Mouse (Mus musculus): Measurements from ENCODE around the gene Gnai3. TPM values are rescaled to one million over a fixed set of nuclear protein-coding genes. Genes with fewer than 3 reads are reported as not detected.

Gene Gnai3
- polyA plus RNA-seq, 1 experiment from 2014 or later: 199 TPM

DNA sequence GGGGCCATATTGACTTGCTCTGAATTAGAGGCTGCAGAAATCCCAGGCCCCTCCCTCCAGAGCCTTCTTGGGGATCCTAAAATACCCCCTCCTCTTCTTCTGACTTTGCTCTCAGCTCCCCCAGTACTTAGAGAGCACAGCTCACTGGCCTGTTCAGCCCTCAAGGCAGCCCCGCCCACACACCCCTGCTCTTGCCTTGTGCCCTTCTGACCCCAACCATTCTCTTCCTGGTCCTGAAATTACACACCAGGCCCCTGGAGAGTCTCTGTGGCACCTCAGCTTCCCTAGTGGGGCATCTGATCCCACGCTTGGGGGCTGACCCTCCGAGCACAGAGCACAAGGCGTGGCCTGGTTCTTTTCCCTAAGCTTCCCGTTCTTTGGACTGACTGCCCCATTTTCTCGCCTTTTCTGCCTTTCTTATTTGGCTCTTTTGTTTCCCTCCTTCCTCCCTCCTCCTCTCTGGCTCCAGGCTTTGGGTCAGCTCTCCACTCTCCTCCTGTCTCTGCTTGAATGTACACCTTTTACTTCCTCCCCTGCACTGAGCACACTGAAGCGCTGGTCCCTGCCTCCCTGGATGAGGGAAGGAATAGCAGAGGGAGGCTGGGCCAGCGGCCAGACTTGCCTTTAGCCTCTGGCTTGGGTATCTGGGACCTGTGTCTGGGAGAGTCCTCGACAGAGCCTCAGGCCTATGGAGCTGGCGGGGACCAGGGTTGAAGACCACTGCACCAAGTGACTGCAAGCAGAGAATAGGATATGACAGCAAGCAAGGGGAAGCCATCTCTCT lies 19.8 kb upstream of the Gnai3 start:
- ATAC-seq (ENCODE audit: low FRiP score) (peak; percentile 44; the same call in 1 of the 2 replicates), DNase-seq (ENCODE audit: low spot score) (peak; percentile 48)
- Histone ChIP-seq H3K9ac (ENCODE audit: low read depth, low read length) (0 out of 2 replicates have a peak overlapping the region, but pooled peaks have one; percentile 16), H3K27me3 (ENCODE audit: control insufficient read depth, insufficient read depth, low read length) (no peaks in the 10 kb centered on the region), H3K4me3 (ENCODE audit: low read depth, low read length) (no peak overlapping the region), H3K36me3 (ENCODE audit: control insufficient read depth, insufficient read depth, low read length) (no peaks in the 10 kb centered on the region), H3K4me1 (replicated peaks; ENCODE audit: control insufficient read depth, insufficient read depth, low read length) (peaks cover 22% of the 10 kb centered on the region), H3K9me3 (ENCODE audit: control insufficient read depth, low read length) (no peaks in the 10 kb centered on the region), H3K27ac (ENCODE audit: low read depth, low read length) (peak overlapping the region; percentile 91), H3K4me2 (replicated peaks; ENCODE audit: low read depth, low read length) (peak overlapping the region; percentile 11)
- 15% methylated on average over 10 of the region's 10 CpGs for WGBS

DNA sequence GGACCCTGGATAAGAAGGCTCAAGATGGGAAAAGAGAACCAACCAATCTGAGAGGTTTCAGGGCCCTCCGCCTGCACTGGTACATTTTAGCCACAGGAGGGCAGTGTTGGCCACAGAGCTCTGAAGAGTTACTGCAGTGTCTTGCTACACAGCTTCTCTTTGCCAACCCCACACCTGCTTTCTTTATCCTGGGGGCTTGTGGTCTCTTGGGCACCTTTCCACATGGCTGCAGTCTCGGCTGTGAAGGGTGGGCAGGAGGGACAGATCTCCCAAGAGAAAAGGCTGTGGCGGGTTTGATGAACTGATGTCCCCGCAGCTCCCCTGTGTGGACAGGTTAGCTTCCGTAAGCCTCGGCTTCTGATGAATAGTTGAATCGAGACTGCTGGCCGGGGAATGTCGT lies 18.9 kb upstream of the Gnai3 start:
- DNase-seq (ENCODE audit: low spot score) (peak; percentile 94), ATAC-seq (ENCODE audit: low FRiP score) (peak; percentile 30; the same call in 1 of the 2 replicates)
- 23% methylated on average over 9 of the region's 9 CpGs for WGBS
- Histone ChIP-seq H3K9me3 (ENCODE audit: control insufficient read depth, low read length) (no peaks in the 10 kb centered on the region), H3K4me1 (replicated peaks; ENCODE audit: control insufficient read depth, insufficient read depth, low read length) (peaks cover 22% of the 10 kb centered on the region), H3K4me2 (replicated peaks; ENCODE audit: low read depth, low read length) (0 out of 2 replicates have a peak overlapping the region, but pooled peaks have one; percentile 21), H3K27me3 (ENCODE audit: control insufficient read depth, insufficient read depth, low read length) (no peaks in the 10 kb centered on the region), H3K4me3 (ENCODE audit: low read depth, low read length) (no peak overlapping the region), H3K27ac (ENCODE audit: low read depth, low read length) (peak overlapping the region; percentile 91), H3K9ac (ENCODE audit: low read depth, low read length) (peak overlapping the region; percentile 27; the same call in 1 of the 2 replicates), H3K36me3 (ENCODE audit: control insufficient read depth, insufficient read depth, low read length) (no peaks in the 10 kb centered on the region)

DNA sequence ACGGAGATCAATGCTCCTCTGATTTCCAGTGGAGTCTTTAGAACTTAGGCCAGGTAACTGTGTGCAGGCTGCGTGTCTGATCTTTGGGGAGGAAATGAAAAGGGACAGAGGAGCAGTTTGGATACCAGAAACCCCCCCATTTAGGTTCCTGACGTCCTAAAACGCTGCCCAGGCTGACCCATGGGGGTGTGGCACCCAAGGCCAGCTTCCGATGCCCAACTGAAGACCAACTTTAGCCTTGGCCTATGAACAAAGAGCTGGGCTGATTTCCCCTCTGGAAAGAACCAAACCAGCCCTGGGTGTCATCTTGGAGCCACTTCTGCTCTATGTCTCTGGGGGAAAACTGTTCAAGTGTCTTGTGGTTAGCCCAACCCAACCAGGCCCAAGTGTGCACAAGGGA lies 18.1 kb upstream of the Gnai3 start:
- Histone ChIP-seq H3K9ac (ENCODE audit: low read depth, low read length) (no peak overlapping the region), H3K4me1 (replicated peaks; ENCODE audit: control insufficient read depth, insufficient read depth, low read length) (peaks cover 20% of the 10 kb centered on the region), H3K36me3 (ENCODE audit: control insufficient read depth, insufficient read depth, low read length) (no peaks in the 10 kb centered on the region), H3K4me3 (ENCODE audit: low read depth, low read length) (no peak overlapping the region), H3K27me3 (ENCODE audit: control insufficient read depth, insufficient read depth, low read length) (no peaks in the 10 kb centered on the region), H3K9me3 (ENCODE audit: control insufficient read depth, low read length) (no peaks in the 10 kb centered on the region), H3K27ac (ENCODE audit: low read depth, low read length) (no peak overlapping the region), H3K4me2 (replicated peaks; ENCODE audit: low read depth, low read length) (no peak overlapping the region)
- ATAC-seq (ENCODE audit: low FRiP score) (no peak), DNase-seq (ENCODE audit: low spot score) (no peak)
- WGBS: 66% methylated on average over 5 of the region's 5 CpGs

DNA sequence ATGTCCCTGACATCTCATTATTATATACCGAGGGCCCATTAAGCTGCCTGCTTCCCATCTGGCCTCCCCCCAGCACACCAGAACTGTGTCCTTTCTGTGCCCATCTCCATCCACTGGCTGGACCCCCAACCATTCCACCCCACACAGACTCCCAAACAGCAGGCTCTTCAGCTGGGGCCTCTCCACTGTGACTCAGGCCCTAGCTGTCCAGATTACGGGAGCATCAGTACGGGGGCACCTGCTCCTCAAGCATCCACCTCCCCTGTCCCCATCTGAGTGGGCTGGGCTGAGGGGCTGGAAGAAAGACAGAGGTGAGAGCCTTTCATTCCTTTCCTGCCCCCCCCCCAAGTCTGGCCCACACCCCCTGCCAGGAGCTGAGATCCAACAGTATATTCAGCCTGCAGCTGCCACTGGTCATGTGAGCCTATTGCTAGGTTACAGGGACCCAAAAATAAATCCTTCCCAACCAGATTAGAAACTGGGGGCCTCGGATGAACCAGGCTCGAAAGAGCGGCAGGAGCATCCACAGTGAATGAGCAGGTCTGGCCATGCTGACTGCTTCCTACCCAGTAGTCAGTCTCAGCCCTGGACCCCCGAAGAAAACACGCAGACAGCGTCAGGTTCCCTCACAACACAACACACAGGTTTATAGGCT lies 12.6 kb upstream of the Gnai3 start:
- whole genome bisulfite sequencing: 57% methylated on average over 9 of the region's 9 CpGs
- Histone ChIP-seq H3K27ac (ENCODE audit: low read depth, low read length) (no peak overlapping the region), H3K4me3 (ENCODE audit: low read depth, low read length) (no peak overlapping the region), H3K9ac (ENCODE audit: low read depth, low read length) (no peak overlapping the region), H3K4me2 (replicated peaks; ENCODE audit: low read depth, low read length) (no peak overlapping the region), H3K9me3 (ENCODE audit: control insufficient read depth, low read length) (no peaks in the 10 kb centered on the region), H3K36me3 (ENCODE audit: control insufficient read depth, insufficient read depth, low read length) (no peaks in the 10 kb centered on the region), H3K4me1 (replicated peaks; ENCODE audit: control insufficient read depth, insufficient read depth, low read length) (no peaks in the 10 kb centered on the region), H3K27me3 (ENCODE audit: control insufficient read depth, insufficient read depth, low read length) (no peaks in the 10 kb centered on the region)
- ATAC-seq (ENCODE audit: low FRiP score) (peak; percentile 69), DNase-seq (ENCODE audit: low spot score) (no peak)

DNA sequence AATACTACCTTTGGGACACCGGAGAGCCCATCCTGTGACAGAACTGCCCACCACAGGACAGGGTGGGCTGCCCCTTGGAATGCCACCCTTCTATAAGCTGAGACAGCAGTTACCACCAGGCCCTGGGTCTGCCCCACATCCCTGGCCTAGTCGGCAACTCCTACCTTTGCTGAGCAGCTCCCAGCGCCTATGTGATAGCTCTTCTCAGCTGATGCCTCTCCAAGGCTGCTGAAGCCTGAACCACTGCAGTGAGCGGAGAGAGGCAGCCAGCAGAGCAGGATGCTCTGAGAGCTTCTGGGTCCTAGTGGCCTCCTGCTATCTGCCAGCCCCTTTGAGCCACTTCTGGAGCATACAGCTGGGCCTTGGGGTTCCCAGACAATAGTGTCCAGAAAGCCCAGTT lies 8.7 kb upstream of the Gnai3 start, which contains the start of gene Gpr61:
Gene Gpr61, minus strand, starts transcription at position 227 of the 400 bp plus-strand sequence.
- Histone ChIP-seq H3K4me3 (ENCODE audit: low read depth, low read length) (no peak within 1 kb of the TSS), H3K36me3 (ENCODE audit: control insufficient read depth, insufficient read depth, low read length) (no peaks in the 10 kb centered on the region), H3K4me1 (replicated peaks; ENCODE audit: control insufficient read depth, insufficient read depth, low read length) (no peaks in the 10 kb centered on the region), H3K27me3 (ENCODE audit: control insufficient read depth, insufficient read depth, low read length) (no peaks in the 10 kb centered on the region), H3K9me3 (ENCODE audit: control insufficient read depth, low read length) (no peaks in the 10 kb centered on the region), H3K27ac (ENCODE audit: low read depth, low read length) (no peak within 1 kb of the TSS), H3K9ac (ENCODE audit: low read depth, low read length) (peak within 1 kb of the TSS; percentile 19; the same call in 1 of the 2 replicates), H3K4me2 (replicated peaks; ENCODE audit: low read depth, low read length) (no peak within 1 kb of the TSS)
- WGBS: 52% methylated on average over 4 of the region's 4 CpGs
- no peak for ATAC-seq (ENCODE audit: low FRiP score)
- DNase-seq (ENCODE audit: low spot score): no peak

DNA sequence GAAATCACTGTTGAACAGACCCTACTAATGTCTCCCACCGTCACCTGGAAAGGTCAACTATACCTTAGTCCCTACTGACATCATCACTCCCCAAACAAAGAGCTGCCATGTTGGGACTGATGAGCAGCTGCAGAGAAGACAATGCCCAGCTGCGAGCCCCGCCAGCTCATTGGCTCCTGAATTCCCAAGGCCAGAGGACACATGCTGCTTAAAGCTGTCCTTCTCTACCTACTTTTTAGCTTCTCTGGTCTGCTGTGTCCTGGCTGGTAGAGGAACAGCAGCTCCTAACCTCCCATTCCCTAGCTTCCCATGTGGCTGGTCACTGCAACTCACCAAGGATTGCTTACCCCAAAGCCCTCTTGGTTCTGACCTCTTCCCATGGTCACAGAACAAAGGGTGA lies 6.3 kb upstream of the Gnai3 start:
- ATAC-seq (ENCODE audit: low FRiP score) (no peak), DNase-seq (ENCODE audit: low spot score) (no peak)
- no peaks in the 10 kb centered on the region for H3K4me1 ChIP-seq (replicated peaks; ENCODE audit: control insufficient read depth, insufficient read depth, low read length)
- no peaks in the 10 kb centered on the region for H3K36me3 ChIP-seq (ENCODE audit: control insufficient read depth, insufficient read depth, low read length)
- 82% methylated on average over 3 of the region's 3 CpGs for WGBS
- H3K4me3 ChIP-seq (ENCODE audit: low read depth, low read length): no peak overlapping the region
- no peak overlapping the region for H3K4me2 ChIP-seq (replicated peaks; ENCODE audit: low read depth, low read length)
- H3K9me3 ChIP-seq (ENCODE audit: control insufficient read depth, low read length): no peaks in the 10 kb centered on the region
- no peak overlapping the region for H3K9ac ChIP-seq (ENCODE audit: low read depth, low read length)
- H3K27ac ChIP-seq (ENCODE audit: low read depth, low read length): no peak overlapping the region
- H3K27me3 ChIP-seq (ENCODE audit: control insufficient read depth, insufficient read depth, low read length): no peaks in the 10 kb centered on the region

DNA sequence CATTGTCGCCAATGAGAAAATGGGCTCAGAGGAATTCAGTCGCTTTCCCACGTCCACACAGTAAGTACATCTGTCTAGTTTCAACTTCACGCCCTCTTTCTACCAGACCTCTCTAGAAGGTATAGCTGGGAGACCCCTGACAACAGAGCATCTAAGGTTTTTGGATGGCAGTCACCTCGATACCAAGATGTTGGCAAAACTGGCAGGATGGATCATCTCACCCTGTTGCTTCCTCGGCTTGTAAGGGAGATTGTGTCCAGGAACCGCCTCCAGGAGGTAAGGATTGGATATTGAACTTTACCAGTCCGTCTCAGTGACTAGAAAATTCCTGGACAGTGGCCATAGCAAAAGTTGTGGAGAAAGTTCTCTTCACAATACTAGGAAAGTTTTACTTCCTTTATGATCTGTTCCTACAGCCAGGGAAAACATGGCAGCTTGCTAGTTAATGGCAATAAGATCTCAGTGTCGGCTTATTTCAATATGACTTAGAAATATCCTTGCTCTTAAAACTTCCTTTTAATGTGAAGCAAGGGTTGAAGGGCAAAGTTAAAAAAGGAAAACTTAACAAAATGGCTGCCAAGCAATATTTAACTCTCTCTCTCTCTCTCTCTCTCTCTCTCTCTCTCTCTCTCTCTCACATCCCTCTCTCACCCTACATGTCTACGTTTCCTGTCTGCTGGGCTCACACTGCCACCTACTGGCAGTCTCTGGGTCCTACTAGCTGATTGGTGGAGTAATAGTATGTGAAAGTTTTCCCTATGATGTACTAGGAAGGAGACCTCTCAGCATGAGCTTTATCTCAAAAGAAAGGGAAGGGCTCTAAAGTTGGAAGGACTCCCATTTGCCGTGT lies 1.7 kb upstream of the Gnai3 start:
- Histone ChIP-seq H3K4me1 (replicated peaks; ENCODE audit: control insufficient read depth, insufficient read depth, low read length) (no peaks in the 10 kb centered on the region), H3K9ac (ENCODE audit: low read depth, low read length) (no peak overlapping the region), H3K27ac (ENCODE audit: low read depth, low read length) (no peak overlapping the region), H3K9me3 (ENCODE audit: control insufficient read depth, low read length) (no peaks in the 10 kb centered on the region), H3K36me3 (ENCODE audit: control insufficient read depth, insufficient read depth, low read length) (no peaks in the 10 kb centered on the region), H3K4me2 (replicated peaks; ENCODE audit: low read depth, low read length) (no peak overlapping the region), H3K27me3 (ENCODE audit: control insufficient read depth, insufficient read depth, low read length) (no peaks in the 10 kb centered on the region), H3K4me3 (ENCODE audit: low read depth, low read length) (no peak overlapping the region)
- WGBS: 72% methylated on average over 11 of the region's 11 CpGs
- ATAC-seq (ENCODE audit: low FRiP score) (no peak), DNase-seq (ENCODE audit: low spot score) (peak; percentile 92)

DNA sequence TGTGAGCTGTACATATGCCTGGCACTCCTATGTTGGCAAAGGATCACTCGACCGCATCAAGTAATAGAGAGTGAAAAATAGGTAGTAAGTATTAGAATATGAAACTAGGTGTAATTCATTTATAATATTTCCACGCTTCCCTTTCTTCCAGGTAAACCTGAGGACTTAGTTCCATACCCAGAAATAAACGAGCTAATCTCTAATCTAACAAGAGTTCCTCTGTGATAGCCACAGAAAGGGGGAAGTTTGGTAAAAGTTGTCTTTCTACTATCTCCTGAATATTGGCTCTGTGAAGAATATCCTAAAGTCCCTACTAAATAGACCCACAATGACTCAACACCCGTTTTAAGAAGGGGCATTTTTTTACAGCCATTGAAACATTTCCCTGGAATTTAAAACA lies 725 bp upstream of the Gnai3 start:
- Histone ChIP-seq H3K36me3 (ENCODE audit: control insufficient read depth, insufficient read depth, low read length) (no peaks in the 10 kb centered on the region), H3K27me3 (ENCODE audit: control insufficient read depth, insufficient read depth, low read length) (no peaks in the 10 kb centered on the region), H3K4me1 (replicated peaks; ENCODE audit: control insufficient read depth, insufficient read depth, low read length) (no peaks in the 10 kb centered on the region), H3K9ac (ENCODE audit: low read depth, low read length) (peak overlapping the region; percentile 81), H3K9me3 (ENCODE audit: control insufficient read depth, low read length) (no peaks in the 10 kb centered on the region), H3K4me2 (replicated peaks; ENCODE audit: low read depth, low read length) (peak overlapping the region; percentile 71), H3K4me3 (ENCODE audit: low read depth, low read length) (peak overlapping the region; percentile 88), H3K27ac (ENCODE audit: low read depth, low read length) (no peak overlapping the region)
- DNase-seq (ENCODE audit: low spot score) (no peak), ATAC-seq (ENCODE audit: low FRiP score) (no peak)
- 64% methylated on average over 5 of the region's 5 CpGs for WGBS

All from hindbrain, embryonic 11.5 days (tissue).